Mouse (Mus musculus): ENCODE measurements around the gene Lrch1.

DNA sequence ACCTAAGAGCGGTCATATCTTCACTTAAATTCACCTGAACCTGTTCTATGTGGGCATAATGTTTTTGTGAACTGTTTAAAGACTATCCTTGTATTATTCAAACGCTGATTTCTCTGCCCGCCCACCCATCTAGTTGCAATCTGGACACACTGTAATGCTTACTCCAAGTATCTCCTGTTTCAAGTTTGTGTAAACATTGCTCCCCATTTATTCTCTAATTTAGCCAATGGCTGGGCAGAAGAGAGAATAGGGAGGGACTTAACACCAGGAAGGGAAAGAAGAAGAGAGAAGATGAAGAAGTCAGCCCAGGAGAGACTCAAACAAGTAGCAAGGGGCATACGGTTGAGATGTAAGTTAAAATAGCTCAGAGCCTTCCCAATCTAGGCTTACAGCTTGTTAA, 31.0 kb downstream of the Lrch1 start:
- TF ChIP-seq MAX (IDR thresholded peaks at IDR 0.05; ENCODE audit: low read depth) (no peak), POLR2A (IDR thresholded peaks at IDR 0.05; ENCODE audit: insufficient read length, low read depth) (no peak), MYOD1 (IDR thresholded peaks at IDR 0.05; ENCODE audit: control insufficient read depth in 1 of 3, insufficient read length in 2 of 3, low read depth in 2 of 3) (no peak), E2F4 (IDR thresholded peaks at IDR 0.05; ENCODE audit: insufficient read depth) (no peak), MYOG (IDR thresholded peaks at IDR 0.05; ENCODE audit: control insufficient read depth in 1 of 3, insufficient read depth in 1 of 3, insufficient read length in 2 of 3, low read depth in 2 of 3) (no peak), CEBPB (IDR thresholded peaks at IDR 0.05; ENCODE audit: insufficient read depth, poor library complexity, severe bottlenecking) (no peak), USF1 (IDR thresholded peaks at IDR 0.05; ENCODE audit: low read depth) (no peak), POLR2AphosphoS2 (IDR thresholded peaks at IDR 0.05; ENCODE audit: insufficient read length, low read depth) (no peak), REST (IDR thresholded peaks at IDR 0.05; ENCODE audit: insufficient read depth, insufficient read length) (no peak), TCF3 (IDR thresholded peaks at IDR 0.05; ENCODE audit: insufficient read length, low read depth) (no peak)
